Mouse (Mus musculus) brain, embryonic 14.5 days (tissue): ENCODE measurements around the gene Atg7.

Experiments
- CTCF ChIP-seq: fragments of 200-500 bp; IDR thresholded peaks from 2 replicates; pipeline ENCODE4 v1.5.1; 2012; ENCODE audit warnings: inconsistent platforms, mild to moderate bottlenecking, moderate library complexity, borderline replicate concordance; ENCODE audit not compliant: insufficient read depth, insufficient read length; ENCODE audit errors: extremely low read depth
- POLR2A ChIP-seq: fragments of 200-500 bp; IDR thresholded peaks from 2 replicates; pipeline ENCODE4 v1.6.1; 2012; ENCODE audit warnings: mild to moderate bottlenecking, inconsistent platforms, borderline replicate concordance; ENCODE audit not compliant: poor library complexity, insufficient read depth, insufficient read length, severe bottlenecking; ENCODE audit errors: extremely low read depth

- no peak for TF ChIP-seq CTCF
- no peak for TF ChIP-seq POLR2A
Observed at GRCm38 (mm10) chr6:114664716-114665115, 21.8 kb downstream of the Atg7 start.
